Mouse (Mus musculus) lung, postnatal 0 days (tissue): ENCODE measurements around the gene Cdc42.

ENCODE experiments used
- CTCF ChIP-seq: IDR thresholded peaks from 2 replicates; pipeline ENCODE4 v1.5.1; 2016; ENCODE audit warnings: antibody characterized with exemption, mild to moderate bottlenecking
- EP300 ChIP-seq: IDR thresholded peaks from 2 replicates; pipeline ENCODE4 v1.6.1; 2016; ENCODE audit warnings: antibody characterized with exemption, mild to moderate bottlenecking, control low read depth

- TF ChIP-seq EP300 (no peak), CTCF (no peak)
Measured at GRCm38 (mm10) chr4:137392874-137393273, 35.4 kb upstream of the Cdc42 start.
